Mouse (Mus musculus): Measurements from ENCODE around the gene Zcchc2. TPM values are rescaled to one million over a fixed set of nuclear protein-coding genes. Genes with fewer than 3 reads are reported as not detected.

Zcchc2 gene
- polyA plus RNA-seq, 1 experiment from 2014 or later: 1.2 TPM

- Histone ChIP-seq H3K4me3 (ENCODE audit: low read depth, low read length) (no peak overlapping the region), H3K4me2 (replicated peaks; ENCODE audit: low read depth) (no peak overlapping the region; the same call in 1 of the 2 replicates), H3K9ac (ENCODE audit: low read length) (no peak overlapping the region), H3K27ac (replicated peaks) (no peak overlapping the region), H3K9me3 (ENCODE audit: control insufficient read depth, low read length) (no peaks in the 10 kb centered on the region), H3K4me1 (replicated peaks; ENCODE audit: control insufficient read depth, insufficient read depth) (no peaks in the 10 kb centered on the region; the same call in 1 of the 2 replicates), H3K36me3 (ENCODE audit: control insufficient read depth, insufficient read depth, low read length) (no peaks in the 10 kb centered on the region), H3K27me3 (ENCODE audit: control insufficient read depth, insufficient read depth, low read length) (no peaks in the 10 kb centered on the region)
- no peak for TF ChIP-seq EP300 (optimal IDR thresholded peaks at IDR 0.05)
- TF ChIP-seq CTCF (IDR thresholded peaks at IDR 0.05; ENCODE audit: low read depth): no peak
- WGBS: 25% methylated on average over 7 of the region's 7 CpGs
- ATAC-seq (ENCODE audit: low FRiP score, low TSS enrichment): peak; percentile 48; the same call in 1 of the 2 replicates
- no peak for DNase-seq (ENCODE audit: low spot score)
These were observed 75.5 kb downstream of the Zcchc2 start for GRCm38 (mm10) chr1:106065679-106066078.

GRCm38 (mm10) chr1:106067306-106067705 is 77.1 kb downstream of the Zcchc2 start:
- ATAC-seq (ENCODE audit: low FRiP score, low TSS enrichment) (no peak), DNase-seq (ENCODE audit: low spot score) (no peak)
- H3K4me2 ChIP-seq (replicated peaks; ENCODE audit: low read depth): no peak overlapping the region
- no peaks in the 10 kb centered on the region for H3K36me3 ChIP-seq (ENCODE audit: control insufficient read depth, insufficient read depth, low read length)
- H3K9ac ChIP-seq (ENCODE audit: low read length): no peak overlapping the region
- no peaks in the 10 kb centered on the region for H3K27me3 ChIP-seq (ENCODE audit: control insufficient read depth, insufficient read depth, low read length)
- no peak overlapping the region for H3K27ac ChIP-seq (replicated peaks)
- WGBS: 80% methylated on average over 6 of the region's 6 CpGs
- no peaks in the 10 kb centered on the region; the same call in 1 of the 2 replicates for H3K4me1 ChIP-seq (replicated peaks; ENCODE audit: control insufficient read depth, insufficient read depth)
- H3K9me3 ChIP-seq (ENCODE audit: control insufficient read depth, low read length): no peaks in the 10 kb centered on the region
- no peak overlapping the region for H3K4me3 ChIP-seq (ENCODE audit: low read depth, low read length)
- TF ChIP-seq EP300 (optimal IDR thresholded peaks at IDR 0.05) (no peak), CTCF (IDR thresholded peaks at IDR 0.05; ENCODE audit: low read depth) (no peak)

GRCm38 (mm10) chr1:106069867-106070543 is 79.8 kb downstream of the Zcchc2 start:
- Histone ChIP-seq H3K36me3 (ENCODE audit: control insufficient read depth, insufficient read depth, low read length) (no peaks in the 10 kb centered on the region), H3K9me3 (ENCODE audit: control insufficient read depth, low read length) (no peaks in the 10 kb centered on the region), H3K4me1 (replicated peaks; ENCODE audit: control insufficient read depth, insufficient read depth) (no peaks in the 10 kb centered on the region; the same call in 1 of the 2 replicates), H3K27ac (replicated peaks) (no peak overlapping the region), H3K4me2 (replicated peaks; ENCODE audit: low read depth) (no peak overlapping the region), H3K4me3 (ENCODE audit: low read depth, low read length) (no peak overlapping the region), H3K9ac (ENCODE audit: low read length) (no peak overlapping the region), H3K27me3 (ENCODE audit: control insufficient read depth, insufficient read depth, low read length) (no peaks in the 10 kb centered on the region)
- WGBS: 59% methylated on average over 7 of the region's 7 CpGs
- DNase-seq (ENCODE audit: low spot score) (no peak), ATAC-seq (ENCODE audit: low FRiP score, low TSS enrichment) (no peak)
- no peak for TF ChIP-seq EP300 (optimal IDR thresholded peaks at IDR 0.05)
- no peak for TF ChIP-seq CTCF (IDR thresholded peaks at IDR 0.05; ENCODE audit: low read depth)

- Histone ChIP-seq H3K4me1 (replicated peaks; ENCODE audit: control insufficient read depth, insufficient read depth) (no peaks in the 10 kb centered on the region; the same call in 1 of the 2 replicates), H3K4me2 (replicated peaks; ENCODE audit: low read depth) (no peak overlapping the region), H3K27me3 (ENCODE audit: control insufficient read depth, insufficient read depth, low read length) (no peaks in the 10 kb centered on the region), H3K9me3 (ENCODE audit: control insufficient read depth, low read length) (no peaks in the 10 kb centered on the region), H3K36me3 (ENCODE audit: control insufficient read depth, insufficient read depth, low read length) (no peaks in the 10 kb centered on the region), H3K4me3 (ENCODE audit: low read depth, low read length) (no peak overlapping the region), H3K27ac (replicated peaks) (no peak overlapping the region), H3K9ac (ENCODE audit: low read length) (no peak overlapping the region)
- DNase-seq (ENCODE audit: low spot score) (no peak), ATAC-seq (ENCODE audit: low FRiP score, low TSS enrichment) (no peak)
- TF ChIP-seq CTCF (IDR thresholded peaks at IDR 0.05; ENCODE audit: low read depth) (no peak), EP300 (optimal IDR thresholded peaks at IDR 0.05) (no peak)
- 62% methylated on average over 4 of the region's 4 CpGs for WGBS
These were observed 80.6 kb downstream of the Zcchc2 start for GRCm38 (mm10) chr1:106070814-106071213.

GRCm38 (mm10) chr1:106071237-106072070 is 81.2 kb downstream of the Zcchc2 start:
- no peaks in the 10 kb centered on the region for H3K9me3 ChIP-seq (ENCODE audit: control insufficient read depth, low read length)
- H3K27ac ChIP-seq (replicated peaks): no peak overlapping the region
- ATAC-seq (ENCODE audit: low FRiP score, low TSS enrichment) (peak; percentile 68; the same call in 1 of the 2 replicates), DNase-seq (ENCODE audit: low spot score) (peak; percentile 77)
- 0 out of 2 replicates have a peak overlapping the region, but pooled peaks have one; percentile 13 for H3K9ac ChIP-seq (ENCODE audit: low read length)
- TF ChIP-seq EP300 (optimal IDR thresholded peaks at IDR 0.05) (no peak), CTCF (IDR thresholded peaks at IDR 0.05; ENCODE audit: low read depth) (peak; percentile 95)
- no peaks in the 10 kb centered on the region for H3K27me3 ChIP-seq (ENCODE audit: control insufficient read depth, insufficient read depth, low read length)
- 12% methylated on average over 9 of the region's 9 CpGs for WGBS
- H3K4me1 ChIP-seq (replicated peaks; ENCODE audit: control insufficient read depth, insufficient read depth): no peaks in the 10 kb centered on the region; the same call in 1 of the 2 replicates
- H3K36me3 ChIP-seq (ENCODE audit: control insufficient read depth, insufficient read depth, low read length): no peaks in the 10 kb centered on the region
- no peak overlapping the region for H3K4me3 ChIP-seq (ENCODE audit: low read depth, low read length)
- no peak overlapping the region for H3K4me2 ChIP-seq (replicated peaks; ENCODE audit: low read depth)
